Mouse (Mus musculus): ENCODE measurements at regions not wholly inside any gene's neighbourhood (a gene's known extent, or its start where the extent isn't known, plus 50 kb on each side); places are given as distances from the start of the nearest gene placed in this dataset.
"Not testable (repeated sequence)": the region's sequence is repeated elsewhere in the genome, so short reads cannot be mapped to it uniquely, and the experiment has no call there.

- peak; percentile 36 for DNase-seq
These were observed 55.6 kb upstream of the Zfp366 start for GRCm38 (mm10) chr13:99128979-99129378.

- no peak for DNase-seq
These were observed 56.3 kb upstream of the Zfp366 start for GRCm38 (mm10) chr13:99128284-99128691.

- no peak for DNase-seq
These were observed 56.9 kb upstream of the Zfp366 start for GRCm38 (mm10) chr13:99127716-99128115.

- not testable (repeated sequence) for DNase-seq
These were observed 57.7 kb upstream of the Zfp366 start for GRCm38 (mm10) chr13:99126971-99127370.

- DNase-seq, result no peak
These were observed 58.1 kb upstream of the Zfp366 start for GRCm38 (mm10) chr13:99126538-99126937.

GRCm38 (mm10) chr13:99125946-99126345 is 58.7 kb upstream of the Zfp366 start:
- no peak for DNase-seq

- peak; percentile 50 for DNase-seq
These were observed 59.6 kb upstream of the Zfp366 start for GRCm38 (mm10) chr13:99124894-99125570.

GRCm38 (mm10) chr13:99124141-99124540 is 60.5 kb upstream of the Zfp366 start:
- DNase-seq, result no peak

- no peak for DNase-seq
These were observed 61.0 kb upstream of the Zfp366 start for GRCm38 (mm10) chr13:99123476-99124140.

- not testable (repeated sequence) for DNase-seq
These were observed 62.1 kb upstream of the Zfp366 start for GRCm38 (mm10) chr13:99122539-99122938.

GRCm38 (mm10) chr13:99121096-99121495 is 63.5 kb upstream of the Zfp366 start:
- no peak for DNase-seq

GRCm38 (mm10) chr13:99119941-99120340 is 64.7 kb upstream of the Zfp366 start:
- DNase-seq, result no peak

- no peak for DNase-seq
These were observed 65.7 kb upstream of the Zfp366 start for GRCm38 (mm10) chr13:99118901-99119300.

GRCm38 (mm10) chr13:99115541-99115940 is 69.1 kb upstream of the Zfp366 start:
- DNase-seq, result peak; percentile 45

GRCm38 (mm10) chr13:99114565-99114964 is 70.1 kb upstream of the Zfp366 start:
- no peak for DNase-seq

GRCm38 (mm10) chr13:99111736-99112386 is 72.8 kb upstream of the Zfp366 start:
- DNase-seq, result no peak

GRCm38 (mm10) chr13:99107983-99108382 is 76.6 kb upstream of the Zfp366 start:
- DNase-seq, result no peak

GRCm38 (mm10) chr13:99102089-99102681 is 82.4 kb upstream of the Zfp366 start:
- no peak for DNase-seq

- peak; percentile 55 for DNase-seq
These were observed 83.9 kb upstream of the Zfp366 start for GRCm38 (mm10) chr13:99100430-99101409.

- DNase-seq, result no peak
These were observed 84.7 kb upstream of the Zfp366 start for GRCm38 (mm10) chr13:99099794-99100429.

GRCm38 (mm10) chr13:99099226-99099625 is 85.4 kb upstream of the Zfp366 start:
- no peak for DNase-seq
